Mouse (Mus musculus) lung, adult 2 months (tissue): ENCODE data around the gene Asb6.
A peak's percentile ranks its signal among the peaks of the same experiment; 100 is the strongest.

ENCODE experiments used
- CTCF ChIP-seq: fragments of 200-500 bp; IDR thresholded peaks from 2 replicates; pipeline ENCODE4 v1.5.1; 2011; ENCODE audit warnings: mild to moderate bottlenecking, low read length, control low read depth; ENCODE audit not compliant: insufficient read depth
- POLR2A ChIP-seq: fragments of 200-500 bp; IDR thresholded peaks from 2 replicates; pipeline ENCODE4 v1.6.1; 2011; ENCODE audit warnings: low read depth, mild to moderate bottlenecking, control low read depth, low read length, borderline replicate concordance; ENCODE audit errors: extremely low read depth

DNA sequence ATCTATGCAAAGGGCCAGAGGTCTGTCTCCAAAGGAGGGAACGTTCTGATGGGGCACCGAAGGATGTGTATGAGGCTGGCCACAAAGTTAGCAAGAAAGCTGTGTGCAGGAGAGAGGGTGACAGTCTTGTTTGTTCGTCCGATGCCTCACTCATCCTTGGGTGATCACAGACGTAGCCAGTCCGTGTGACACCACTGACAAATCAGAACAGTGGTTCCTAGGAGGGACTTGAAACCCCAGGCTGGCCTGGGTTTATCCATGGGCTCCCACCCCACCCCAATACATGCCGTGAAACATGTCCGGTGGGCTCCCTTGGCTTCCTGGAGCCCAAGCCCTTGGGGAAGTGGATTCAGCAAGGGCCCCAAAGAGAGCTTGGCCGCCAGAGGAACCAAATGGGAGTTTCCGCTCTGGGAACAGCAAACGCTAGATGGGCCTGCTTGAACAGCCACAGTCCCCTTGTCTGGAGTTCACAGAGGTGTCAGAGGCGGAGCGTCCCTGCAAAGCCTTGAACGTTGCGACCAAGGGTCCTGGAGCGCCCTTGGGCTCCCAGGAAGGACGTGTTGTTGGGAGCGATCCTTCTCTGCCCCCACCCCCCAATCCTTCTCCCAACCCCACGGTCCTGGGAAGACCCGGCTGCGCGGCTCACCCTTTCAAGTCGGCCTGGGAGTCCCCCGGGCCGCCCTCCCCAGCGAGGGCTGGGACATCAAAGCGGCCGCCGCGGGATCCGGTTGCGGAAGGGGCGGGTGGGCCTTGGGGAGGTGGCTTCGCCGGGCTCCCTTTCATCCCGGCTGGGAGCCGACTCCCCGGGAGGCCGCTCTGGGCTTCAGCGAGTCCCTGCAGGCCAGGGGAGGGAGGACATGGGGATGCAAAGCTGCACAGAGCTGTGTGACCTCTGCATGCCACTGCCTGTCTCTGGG lies 45.8 kb downstream of the Asb6 start:
- TF ChIP-seq POLR2A (peak; percentile 54; the same call in 1 of the 2 replicates), CTCF (0 out of 2 replicates have a peak, but pooled peaks have one; percentile 15)
